Mouse (Mus musculus): Measurements from ENCODE around the gene Gm49354.

GRCm38 (mm10) chr13:59800077-59800476 is 18.0 kb upstream of the Gm49354 start:
- TF ChIP-seq CTCF (IDR thresholded peaks at IDR 0.05; ENCODE audit: low read depth, low read length) (no peak), POLR2A (IDR thresholded peaks at IDR 0.05; ENCODE audit: borderline replicate concordance, low read depth, low read length) (no peak)

Measured in bone marrow macrophage, adult 2 months (primary cell).